Mouse (Mus musculus): ENCODE data around the gene Nfyc.

GRCm38 (mm10) chr4:120814171-120814570, 17.2 kb downstream of the Nfyc start:
- TF ChIP-seq POLR2A (IDR thresholded peaks at IDR 0.05; ENCODE audit: insufficient read length, low read depth) (no peak), USF1 (IDR thresholded peaks at IDR 0.05; ENCODE audit: low read depth) (no peak), SRF (IDR thresholded peaks at IDR 0.05; ENCODE audit: control insufficient read depth, insufficient read length, low read depth) (no peak), MAX (IDR thresholded peaks at IDR 0.05; ENCODE audit: low read depth) (no peak), MYOG (IDR thresholded peaks at IDR 0.05; ENCODE audit: control insufficient read depth in 1 of 3, insufficient read depth in 1 of 3, insufficient read length in 2 of 3, low read depth in 2 of 3) (no peak), POLR2AphosphoS2 (IDR thresholded peaks at IDR 0.05; ENCODE audit: insufficient read length, low read depth) (no peak), TCF12 (IDR thresholded peaks at IDR 0.05; ENCODE audit: insufficient read depth, poor library complexity, severe bottlenecking) (no peak), TCF3 (IDR thresholded peaks at IDR 0.05; ENCODE audit: insufficient read length, low read depth) (no peak), E2F4 (IDR thresholded peaks at IDR 0.05; ENCODE audit: insufficient read depth) (no peak), CEBPB (IDR thresholded peaks at IDR 0.05; ENCODE audit: insufficient read depth, poor library complexity, severe bottlenecking) (no peak), REST (IDR thresholded peaks at IDR 0.05; ENCODE audit: insufficient read depth, insufficient read length) (no peak), MYOD1 (IDR thresholded peaks at IDR 0.05; ENCODE audit: control insufficient read depth in 1 of 3, insufficient read length in 2 of 3, low read depth in 2 of 3) (no peak)

Data from myocyte (in vitro differentiated cells).